Mouse (Mus musculus) naive thymus-derived CD4-positive, alpha-beta T cell, adult 2 months (primary cell): Measurements from ENCODE around the gene Dusp18.

Experiments used
- DNase-seq: peaks from one replicate; pipeline ENCODE4 v3.0.0-alpha.2; 2011; ENCODE audit warnings: low read depth

The Dusp18 gene

DNA sequence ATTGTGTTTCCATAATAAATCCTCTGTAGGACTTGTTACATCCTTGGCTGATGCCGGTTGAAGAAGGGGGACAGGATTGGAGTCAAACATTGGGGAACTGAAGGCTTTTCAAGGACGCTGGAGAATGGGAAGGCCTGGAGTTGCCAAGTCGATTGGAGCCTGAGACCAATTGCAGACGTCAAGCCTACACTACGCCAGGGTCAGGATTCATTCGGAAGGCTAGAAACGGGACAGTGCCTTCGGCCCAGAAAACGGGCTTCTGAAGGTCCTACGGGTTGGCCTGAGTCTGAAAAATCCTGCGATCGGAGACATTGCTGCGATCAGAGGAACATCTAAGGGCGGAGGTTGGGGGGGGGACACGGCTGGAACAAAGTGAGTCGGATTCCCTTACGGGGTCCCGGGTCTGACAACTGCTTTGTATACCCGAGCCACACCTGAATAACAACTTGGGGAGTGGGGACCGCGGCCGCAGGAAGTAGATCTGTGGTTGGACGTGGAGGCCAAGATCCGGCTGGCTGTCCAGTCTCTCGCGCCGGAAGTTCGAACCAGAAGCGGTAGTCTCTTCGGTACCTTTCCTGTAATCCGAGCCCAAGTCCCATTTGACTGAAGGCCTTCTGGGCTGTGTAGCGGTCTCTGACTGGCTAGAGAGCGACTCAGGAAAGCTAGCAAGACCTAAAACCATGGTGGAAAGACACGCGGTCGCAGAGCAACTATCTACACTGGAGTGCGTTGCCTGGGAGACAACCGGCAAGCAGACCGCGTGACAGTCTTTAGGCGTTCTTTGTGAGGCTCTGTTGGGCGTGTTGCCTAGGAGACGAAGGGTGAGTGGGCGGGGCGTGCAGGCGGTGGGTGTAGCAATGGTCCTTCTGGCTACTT, at the start of gene Dusp18, which contains the start of gene 4921536K21Rik:
Gene Dusp18 (plus strand): TSS at position 835 of the 876 bp plus-strand sequence.
Gene 4921536K21Rik (minus strand): TSS at position 693 of the 876 bp plus-strand sequence.
- DNase-seq = peak; percentile 92

DNA sequence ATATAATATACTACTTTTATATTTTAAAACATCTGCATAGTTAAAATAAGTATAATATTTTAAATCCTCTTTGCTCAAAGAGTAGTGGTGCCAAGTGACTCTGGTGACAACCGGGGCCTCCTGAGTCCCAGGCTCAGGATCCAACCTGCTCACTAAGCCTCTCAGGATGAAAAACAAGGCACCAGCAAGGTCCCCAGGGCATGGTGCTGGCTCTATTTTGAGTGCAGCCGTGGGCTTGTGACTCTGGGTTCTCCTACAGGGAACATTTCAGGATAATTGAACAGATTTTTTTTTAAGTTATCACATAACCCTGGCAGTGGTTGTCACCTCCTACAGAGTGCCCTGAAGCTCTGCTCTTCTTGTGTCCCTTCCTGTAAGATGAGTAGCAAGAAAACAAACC, 48.7 kb upstream of the Dusp18 start:
- no peak for DNase-seq

DNA sequence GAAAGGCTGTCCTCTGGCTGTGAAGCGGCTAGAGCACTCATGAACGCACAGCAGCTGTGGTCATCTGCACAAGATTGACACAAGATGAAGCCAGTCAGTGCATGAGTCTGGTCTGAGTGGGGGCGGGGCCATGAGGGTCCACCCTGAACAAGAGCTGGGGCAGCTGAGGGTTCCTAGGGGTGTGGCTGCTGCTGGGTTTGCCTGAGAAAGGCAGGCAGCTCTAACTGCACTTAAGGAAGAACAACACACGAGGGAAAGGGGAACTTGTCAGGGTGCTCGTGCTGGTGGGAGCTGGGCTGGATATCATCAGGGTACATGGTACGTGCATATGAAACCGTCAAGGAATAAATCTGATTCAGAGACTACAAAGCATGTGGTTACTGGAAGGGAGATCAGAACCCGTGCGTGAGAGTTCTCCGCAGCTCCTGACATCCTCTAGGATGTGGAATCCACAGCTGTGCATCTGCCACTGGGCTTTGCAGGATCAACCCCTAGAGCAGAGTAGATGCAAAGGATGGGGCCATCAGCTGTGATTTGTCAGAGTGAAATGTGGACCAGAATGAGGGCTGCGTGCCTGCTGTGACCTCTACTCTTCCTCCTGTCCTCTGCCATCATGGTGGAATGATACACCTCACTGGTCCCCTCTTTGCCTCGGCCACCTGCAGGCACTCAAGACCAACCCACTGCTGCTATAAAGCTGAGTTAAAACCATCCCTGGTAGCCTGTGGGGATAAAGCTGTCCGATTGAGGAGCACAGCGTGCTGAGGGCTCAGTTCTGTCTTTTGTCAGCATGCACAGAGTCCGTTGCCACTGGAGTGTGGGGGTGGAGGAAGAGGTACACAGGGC, 45.3 kb upstream of the Dusp18 start:
- no peak for DNase-seq

DNA sequence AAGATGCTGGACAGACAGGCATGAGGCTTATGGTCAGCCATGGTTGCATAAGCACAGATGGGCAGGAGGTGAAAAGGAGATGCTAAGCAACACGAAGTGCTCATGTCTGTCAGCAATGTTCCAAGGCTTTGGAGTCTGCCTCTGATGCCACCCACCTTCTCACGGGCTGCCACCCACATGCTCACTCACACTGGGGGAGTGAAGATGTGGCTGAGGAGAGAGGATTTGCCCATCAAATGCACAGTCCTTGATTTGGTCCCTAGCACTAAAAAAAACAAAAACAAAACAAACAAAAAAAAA, 44.8 kb upstream of the Dusp18 start:
- DNase-seq = no peak

DNA sequence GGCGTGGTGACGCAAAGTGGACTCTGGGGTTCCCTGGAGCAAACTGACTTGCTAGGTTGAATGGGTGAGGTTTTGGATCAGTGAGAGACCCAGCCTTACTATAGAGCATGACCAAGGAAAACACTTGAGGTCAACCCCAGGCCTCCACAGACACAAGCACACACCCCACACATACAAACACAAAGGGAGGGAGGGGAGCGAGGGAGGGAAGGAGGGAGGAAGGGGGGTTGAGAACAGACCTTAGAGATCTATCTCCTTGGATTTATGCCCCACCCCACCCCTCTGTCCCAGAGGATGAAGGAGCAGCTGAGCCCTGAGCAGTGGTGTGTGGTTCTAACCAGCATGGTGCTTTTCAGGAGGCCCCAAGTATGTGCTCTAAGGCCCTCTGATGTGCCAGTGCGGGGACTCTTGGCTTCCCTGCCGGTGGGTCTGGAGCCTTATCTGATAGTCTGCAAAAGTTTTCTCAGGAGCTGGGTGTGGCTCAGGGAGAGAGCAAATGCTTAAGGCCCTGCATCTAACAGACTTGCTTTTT, 44.2 kb upstream of the Dusp18 start:
- DNase-seq = no peak

DNA sequence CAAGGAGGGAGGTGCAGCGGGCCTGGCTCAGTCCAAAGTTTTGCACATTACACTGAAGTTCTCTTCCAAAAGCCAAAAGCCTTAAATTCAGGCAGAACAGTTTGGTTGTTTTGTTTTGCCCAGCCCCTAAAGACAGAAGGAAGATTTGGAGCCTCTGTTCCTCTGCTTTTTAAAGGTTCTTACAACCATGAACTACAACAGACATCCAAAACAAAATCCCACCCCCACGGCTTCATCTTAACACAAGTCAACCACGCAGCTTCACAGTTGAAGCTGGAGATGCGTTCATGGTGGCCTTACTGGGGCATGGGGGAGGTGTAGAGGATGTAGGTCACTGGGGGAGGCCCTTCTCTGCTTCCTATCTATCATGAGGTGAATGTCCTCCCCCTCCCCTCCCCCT, 43.2 kb upstream of the Dusp18 start:
- DNase-seq = no peak

DNA sequence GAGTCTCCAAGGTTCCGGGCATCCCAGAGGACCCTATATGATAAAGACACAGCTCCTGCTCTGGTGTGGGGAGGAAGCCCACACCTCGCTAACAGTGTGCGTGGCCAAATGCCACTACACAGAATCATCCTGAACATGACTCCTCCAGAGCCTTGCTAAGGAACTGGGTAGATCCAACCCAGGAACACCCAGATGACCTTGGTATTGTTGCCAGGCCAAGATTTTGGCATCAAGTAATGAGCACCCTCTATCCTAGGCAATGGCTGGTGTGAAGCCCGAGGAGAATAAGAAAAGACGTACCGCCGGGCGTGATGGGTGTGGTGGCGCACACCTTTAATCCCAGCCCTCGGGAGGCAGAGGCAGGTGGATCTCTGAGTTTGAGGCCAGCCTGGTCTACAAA, 42.0 kb upstream of the Dusp18 start:
- no peak for DNase-seq

DNA sequence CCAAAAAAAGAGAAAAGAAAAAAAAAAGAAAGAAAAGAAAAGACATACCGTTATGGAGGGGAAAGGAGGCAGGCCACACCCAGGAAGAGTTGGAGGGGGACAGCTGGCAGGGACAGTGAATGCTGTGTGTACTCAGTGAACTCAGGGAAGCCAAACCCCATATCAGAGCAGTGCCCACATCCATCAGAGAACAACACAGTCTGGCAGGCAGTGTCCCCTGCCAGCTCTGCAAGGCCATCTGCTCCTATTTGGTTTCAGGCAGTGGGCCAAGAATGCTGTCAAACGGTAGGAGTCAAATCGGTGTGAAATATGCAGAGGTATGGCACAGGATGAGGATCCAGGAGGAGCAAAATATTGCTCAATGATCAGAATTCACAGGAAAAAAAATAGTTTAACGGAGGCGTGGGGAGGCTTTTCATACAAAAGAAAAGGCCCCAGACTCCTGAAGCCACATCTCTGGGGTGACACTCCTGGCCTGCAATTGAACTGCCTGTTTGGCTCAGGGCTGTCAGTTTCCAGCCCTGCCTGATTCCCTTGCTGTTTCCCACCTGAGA, 41.5 kb upstream of the Dusp18 start:
- DNase-seq = no peak

DNA sequence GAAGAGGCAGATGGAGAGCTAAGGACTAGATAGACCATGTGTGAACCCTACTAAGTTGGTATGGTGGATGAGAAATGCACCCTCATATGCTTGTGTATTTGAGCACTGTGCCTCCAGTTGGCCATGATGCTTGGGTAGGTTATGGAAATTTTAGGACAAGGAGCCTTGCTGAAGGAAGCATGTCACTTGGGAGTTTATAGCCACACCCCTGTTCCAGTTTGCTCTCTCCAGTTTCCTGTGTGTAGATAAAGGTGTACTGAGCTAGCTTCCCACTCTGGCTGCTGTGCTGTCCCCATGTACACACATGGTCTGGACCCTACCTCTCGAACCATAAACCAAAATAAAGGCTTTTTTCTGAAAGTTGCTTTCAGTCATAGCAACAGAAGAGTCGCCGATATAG, 40.9 kb upstream of the Dusp18 start:
- DNase-seq = no peak

DNA sequence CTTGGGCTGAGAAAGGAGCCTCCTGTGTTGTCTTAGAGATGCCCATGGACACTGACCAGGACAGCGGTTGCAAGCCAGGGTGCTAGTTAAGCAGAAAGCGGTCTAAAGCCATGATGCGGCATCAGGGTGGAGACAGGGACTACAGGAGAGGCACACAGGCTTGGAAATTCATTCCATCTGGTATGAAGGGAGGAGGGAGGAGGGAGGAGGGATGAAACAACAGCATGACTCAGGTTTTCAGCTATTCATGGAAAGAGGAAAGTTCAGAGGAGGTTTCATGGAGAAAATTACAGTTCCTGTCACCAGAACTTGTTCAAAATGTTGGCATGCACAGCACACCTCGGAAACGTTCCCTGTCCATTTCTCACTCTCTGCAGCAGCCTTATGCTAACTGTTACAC, 39.2 kb upstream of the Dusp18 start:
- DNase-seq = no peak

DNA sequence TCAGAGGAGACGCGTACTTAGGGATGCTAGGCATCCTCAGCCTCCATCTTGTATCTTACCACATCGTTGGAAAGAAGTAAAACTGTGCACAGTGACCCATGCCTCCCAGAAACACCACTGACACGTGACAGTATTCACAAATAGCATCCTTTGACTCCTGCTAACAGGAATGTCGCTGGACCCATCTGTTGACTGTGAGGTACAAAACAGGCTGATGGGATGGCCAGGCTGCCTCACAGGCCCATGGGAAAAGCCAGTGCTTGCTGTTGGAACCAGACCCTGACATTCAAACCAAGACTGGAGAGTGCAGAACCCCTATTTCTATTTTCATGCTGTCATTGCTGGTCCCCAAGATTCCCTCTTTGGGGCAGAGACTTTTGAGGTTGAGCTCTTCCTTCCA, 37.1 kb upstream of the Dusp18 start:
- DNase-seq = no peak

DNA sequence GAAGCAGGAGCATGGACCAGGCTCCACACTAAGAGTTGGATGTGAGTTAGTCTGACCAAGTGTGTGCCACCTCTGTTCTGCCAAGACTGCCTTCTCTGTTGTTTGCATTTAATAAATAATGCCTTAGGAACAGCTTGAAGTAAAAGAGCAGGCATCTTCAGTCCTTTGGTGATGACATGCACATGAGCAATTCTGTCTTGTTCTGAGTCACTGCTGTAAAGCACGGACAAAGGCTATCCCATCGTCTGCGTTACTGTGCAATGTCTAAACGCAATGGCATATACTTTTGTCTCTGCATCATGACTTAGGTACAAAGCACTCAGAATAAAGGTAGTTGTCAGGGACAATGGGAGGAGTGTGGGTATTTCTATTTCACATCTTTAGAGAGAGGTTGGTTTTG, 35.3 kb upstream of the Dusp18 start:
- DNase-seq = no peak

DNA sequence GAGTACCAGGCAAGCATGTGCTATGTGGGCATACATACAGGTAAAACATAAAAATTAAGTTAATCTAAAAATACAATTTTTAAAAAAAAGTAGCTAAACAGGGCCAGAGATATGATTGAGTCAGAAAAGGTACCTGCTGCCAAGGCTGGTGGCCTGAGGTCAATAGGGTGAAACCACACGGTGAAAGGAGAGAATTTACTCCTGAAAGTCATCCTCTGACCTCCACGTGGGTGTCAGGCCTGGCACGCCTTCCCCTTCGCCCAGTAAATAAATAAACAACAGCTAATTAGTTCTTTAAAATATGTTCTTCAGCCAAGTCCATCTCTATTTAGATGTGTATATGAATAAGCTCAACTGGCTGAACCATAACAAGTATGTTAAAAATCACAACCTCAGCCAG, 34.7 kb upstream of the Dusp18 start:
- DNase-seq = no peak

DNA sequence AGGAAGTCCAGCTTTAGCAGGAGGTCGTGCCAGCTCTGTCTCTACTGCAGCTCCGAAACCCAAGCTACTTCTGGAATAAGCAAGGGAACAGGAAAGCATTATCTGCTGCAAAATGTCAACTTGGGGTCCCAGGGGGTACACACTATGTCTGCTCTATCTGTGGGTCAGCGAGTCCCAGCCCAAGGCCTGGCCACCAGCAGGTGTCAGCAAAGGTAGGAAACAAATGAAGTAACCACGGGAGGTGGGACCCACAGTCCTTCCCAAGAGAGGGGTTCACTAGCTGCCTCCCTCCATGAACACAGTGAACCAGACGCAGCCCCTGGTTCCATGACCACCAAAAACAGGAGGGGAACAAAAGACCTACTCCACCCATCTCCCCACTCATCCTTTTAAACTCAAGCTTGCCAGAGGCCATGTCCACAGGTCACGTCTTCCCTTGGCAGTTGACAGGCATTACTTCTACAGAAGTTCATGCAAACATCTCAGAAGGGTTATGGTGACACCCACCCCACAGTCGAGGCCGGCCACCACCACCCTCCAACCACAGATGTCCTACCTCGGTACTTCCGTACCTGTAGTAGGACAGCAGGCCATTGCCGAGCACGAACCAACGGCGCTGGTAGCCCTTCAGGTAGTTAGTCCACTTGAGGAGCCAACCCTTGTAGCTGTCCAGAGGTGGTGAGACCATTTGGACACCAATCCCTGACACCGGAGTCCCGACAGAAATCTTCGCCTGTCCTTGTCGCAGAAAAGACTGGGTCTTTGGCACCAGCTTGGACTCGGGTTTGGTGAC, 32.2 kb upstream of the Dusp18 start:
- DNase-seq = no peak

DNA sequence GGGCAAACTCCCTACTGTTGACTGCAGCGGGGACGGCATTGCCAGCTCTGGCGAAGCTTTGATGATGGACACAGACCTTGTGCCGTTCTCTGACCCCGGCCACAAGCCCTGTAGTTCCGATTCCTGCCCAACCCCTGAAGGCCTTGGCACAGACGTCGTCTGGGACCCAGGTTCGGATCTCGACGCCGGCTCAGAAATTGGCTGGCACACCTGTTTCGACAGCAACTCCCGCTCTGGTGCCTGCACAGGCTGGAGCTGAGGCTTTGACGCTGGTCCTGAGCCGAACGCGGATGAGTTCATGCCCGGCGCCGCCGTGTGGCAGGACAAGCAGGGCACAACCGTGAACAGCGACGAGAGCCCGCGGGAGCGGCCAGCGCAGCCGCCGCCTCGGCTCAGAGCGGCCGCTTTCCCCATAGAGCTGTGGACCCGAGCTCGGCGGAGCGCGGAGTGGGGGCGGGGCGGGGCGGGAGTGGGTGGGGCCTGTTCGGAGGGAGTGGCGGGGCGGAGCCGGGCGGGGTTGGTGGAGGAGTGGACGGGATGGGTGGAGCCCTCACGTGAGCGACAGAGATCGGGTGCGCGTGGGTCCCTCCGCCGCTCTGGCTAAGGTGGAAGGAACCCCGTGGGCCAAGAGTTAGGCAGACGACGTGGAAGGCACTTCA, 31.5 kb upstream of the Dusp18 start, which contains the start of gene Osbp2:
Gene Osbp2 (minus strand): TSS at position 450 of the 659 bp plus-strand sequence.
- DNase-seq = peak; percentile 60

DNA sequence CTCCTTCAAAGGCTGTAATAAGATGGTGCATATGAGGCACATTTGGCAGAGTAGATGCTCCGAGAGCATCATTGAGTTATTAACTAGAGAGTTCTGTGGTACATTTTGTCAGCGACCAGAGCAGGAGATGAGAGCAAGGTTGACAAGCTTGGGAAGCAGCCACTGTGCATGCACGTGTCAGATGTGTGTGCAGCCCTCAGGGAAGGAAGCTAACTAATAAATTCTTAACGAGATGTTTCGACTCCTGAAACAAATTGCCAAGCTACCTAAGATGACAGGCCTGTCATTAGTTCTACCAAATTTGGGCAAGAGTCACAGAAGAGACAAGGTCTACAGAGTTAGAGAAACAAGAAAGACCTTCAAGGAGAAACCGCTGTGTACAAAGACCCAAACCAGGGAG, 30.7 kb upstream of the Dusp18 start:
- peak; percentile 12 for DNase-seq

DNA sequence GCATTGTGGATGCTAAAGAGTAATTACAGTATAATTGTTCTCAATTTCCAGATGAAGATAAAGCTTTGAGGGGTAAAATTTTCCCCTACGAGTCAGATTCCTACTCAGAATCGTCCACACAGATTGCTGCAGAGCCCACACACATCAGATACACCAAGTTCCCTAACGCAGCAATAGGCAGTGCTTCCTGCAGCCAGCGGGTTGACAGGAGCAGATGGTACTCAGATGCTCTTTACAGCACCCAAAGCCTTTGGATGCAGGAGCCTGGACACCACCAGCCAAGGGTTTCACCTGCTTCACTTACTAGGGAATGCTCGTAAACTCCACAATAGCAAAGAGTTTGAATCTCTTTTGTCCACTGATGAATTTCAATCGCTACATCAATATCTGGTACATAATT, 18.6 kb upstream of the Dusp18 start:
- DNase-seq = no peak

DNA sequence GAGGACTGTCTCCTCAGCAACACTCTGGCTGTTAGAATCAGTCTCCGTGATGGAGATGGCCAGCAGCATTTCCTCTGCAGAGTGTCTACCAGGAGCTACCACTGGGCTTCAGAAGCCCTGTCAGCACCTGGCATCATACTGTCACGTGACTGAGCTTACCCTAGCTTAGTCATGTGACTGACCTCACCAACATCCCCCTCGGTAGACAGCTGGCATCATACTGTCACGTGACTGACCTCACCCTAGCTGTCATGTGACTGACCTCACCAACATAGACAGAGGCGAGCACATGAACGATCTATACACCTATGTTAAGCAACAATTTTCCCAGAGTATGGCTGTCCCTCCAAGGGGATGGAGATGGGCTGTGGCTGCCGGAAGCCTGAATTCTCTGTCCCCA, 16.4 kb upstream of the Dusp18 start:
- no peak for DNase-seq

DNA sequence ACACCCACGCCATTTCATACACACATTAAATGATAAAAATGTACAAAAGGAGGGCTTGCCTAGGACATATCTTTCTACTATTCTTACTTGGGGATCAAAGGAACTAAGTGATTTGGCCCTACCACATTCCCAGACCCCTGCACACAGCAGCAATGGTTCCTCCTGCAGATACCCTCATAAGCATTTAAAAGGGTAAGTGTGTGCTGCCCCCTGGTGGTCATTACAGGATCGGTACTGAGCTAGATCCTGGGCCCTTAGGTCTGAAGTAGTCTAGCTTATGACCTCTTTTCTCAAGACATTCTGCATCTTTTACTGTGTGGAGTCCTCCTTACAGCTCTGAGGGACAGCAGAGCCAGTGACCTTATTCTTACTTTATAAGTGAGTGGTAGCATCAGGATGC, 15.2 kb upstream of the Dusp18 start:
- DNase-seq = peak; percentile 81

DNA sequence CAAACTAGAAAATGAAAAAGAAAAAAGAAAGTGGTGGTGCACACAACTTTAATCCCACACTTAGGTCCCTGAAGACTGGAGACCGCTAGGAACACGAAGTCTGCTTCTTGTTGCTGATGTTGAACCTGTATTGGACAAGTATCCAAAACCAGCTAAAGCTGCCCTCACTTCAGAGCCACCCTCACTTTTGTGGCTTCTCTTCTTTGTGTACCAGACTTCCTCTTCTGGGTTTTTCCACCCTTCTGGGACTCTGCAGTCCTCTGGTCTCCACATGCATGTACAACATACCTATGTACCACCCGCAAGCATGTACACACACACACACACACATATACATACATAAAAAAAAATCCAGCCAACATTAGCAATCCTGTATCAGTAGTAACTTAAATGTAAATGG, 11.3 kb upstream of the Dusp18 start:
- DNase-seq = no peak

DNA sequence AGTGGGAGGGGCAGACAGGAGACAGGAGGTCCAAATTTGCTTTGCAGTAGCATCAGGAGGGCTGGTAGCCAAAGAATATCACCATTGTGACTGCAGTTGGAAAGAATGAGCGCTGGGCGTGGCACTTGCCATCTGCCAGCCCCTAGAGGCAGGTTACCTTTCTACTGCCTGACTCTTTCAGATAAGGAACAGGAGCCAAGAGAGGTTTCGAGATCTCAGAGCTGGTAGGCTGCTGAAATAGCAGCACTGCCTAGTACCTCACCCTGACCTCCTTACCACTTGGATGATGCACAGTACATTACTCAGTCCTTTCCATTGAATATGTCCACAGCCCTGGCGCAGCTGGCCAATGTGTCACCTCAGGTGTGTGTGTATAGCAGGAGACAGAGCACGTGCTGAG, 7.7 kb upstream of the Dusp18 start:
- DNase-seq = no peak
